Mouse (Mus musculus) midbrain, embryonic 11.5 days (tissue): Measurements from ENCODE around the gene Cemip. TPM values are rescaled to one million over a fixed set of nuclear protein-coding genes. Genes with fewer than 3 reads are reported as not detected.
A peak's percentile ranks its signal among the peaks of the same experiment; 100 is the strongest.

Source experiments
- ATAC-seq: fragments of 200-750 bp; cut with Nextera tagmentation; 2 replicates; pipeline ENCODE4 v1.8.0; 2017; ENCODE audit warnings: moderate TSS enrichment, moderate library complexity; ENCODE audit not compliant: low FRiP score
- DNase-seq: peaks from one replicate; pipeline ENCODE4 v3.0.0; 2015; ENCODE audit warnings: low spot score; ENCODE audit errors: missing footprints
- H3K27ac ChIP-seq: fragments of 300-500 bp; sonication (generic); 2 replicates; pipeline ENCODE4 v1.5.1; 2014; ENCODE audit warnings: low read depth, low read length
- H3K27me3 ChIP-seq: fragments of 300-500 bp; sonication (generic); 2 replicates; pipeline ENCODE4 v1.6.1; 2014; ENCODE audit warnings: mild to moderate bottlenecking, low read length, moderate library complexity, mixed read lengths; ENCODE audit not compliant: control insufficient read depth, insufficient read depth
- H3K36me3 ChIP-seq: fragments of 300-500 bp; sonication (generic); 2 replicates; pipeline ENCODE4 v1.6.1; 2014; ENCODE audit warnings: mild to moderate bottlenecking, low read length, moderate library complexity, mixed read lengths; ENCODE audit not compliant: control insufficient read depth, insufficient read depth
- H3K4me1 ChIP-seq: fragments of 300-500 bp; sonication (generic); 2 replicates; pipeline ENCODE4 v1.6.1; 2014; ENCODE audit warnings: low read length; ENCODE audit not compliant: control insufficient read depth, insufficient read depth
- H3K4me2 ChIP-seq: fragments of 300-500 bp; sonication (generic); 2 replicates; pipeline ENCODE4 v1.6.1; 2014; ENCODE audit warnings: mild to moderate bottlenecking, moderate library complexity
- H3K4me3 ChIP-seq: fragments of 300-500 bp; sonication (generic); 2 replicates; pipeline ENCODE4 v1.5.1; 2014; ENCODE audit warnings: low read depth, low read length
- H3K9ac ChIP-seq: fragments of 300-500 bp; sonication (generic); 2 replicates; pipeline ENCODE4 v1.6.1; 2014; ENCODE audit warnings: low read length
- H3K9me3 ChIP-seq: fragments of 300-500 bp; sonication (generic); 2 replicates; pipeline ENCODE4 v1.6.1; 2016; ENCODE audit warnings: low read length; ENCODE audit not compliant: control insufficient read depth
- WGBS: fragments of 180-500 bp; shearing (Covaris S2); extraction: QIAGEN DNeasy Blood & Tissue Kit; methylation state at CpG from one replicate; pipeline ENCODE4 v1.1.7; 2014; 5-methylcytosine and 5-hydroxymethylcytosine counted together
- polyA plus RNA-seq: library from polyadenylated mRNA; unstranded; fragments of >200 nt; fragmentation: Nextera tagmentation; extraction: Ambion mirVana; gene quantifications from 2 replicates; pipeline ENCODE4 v1.2.1, GENCODE M21; 2014

The Cemip gene
- polyA plus RNA-seq, 1 experiment from 2014 or later = 0.63 TPM

DNA sequence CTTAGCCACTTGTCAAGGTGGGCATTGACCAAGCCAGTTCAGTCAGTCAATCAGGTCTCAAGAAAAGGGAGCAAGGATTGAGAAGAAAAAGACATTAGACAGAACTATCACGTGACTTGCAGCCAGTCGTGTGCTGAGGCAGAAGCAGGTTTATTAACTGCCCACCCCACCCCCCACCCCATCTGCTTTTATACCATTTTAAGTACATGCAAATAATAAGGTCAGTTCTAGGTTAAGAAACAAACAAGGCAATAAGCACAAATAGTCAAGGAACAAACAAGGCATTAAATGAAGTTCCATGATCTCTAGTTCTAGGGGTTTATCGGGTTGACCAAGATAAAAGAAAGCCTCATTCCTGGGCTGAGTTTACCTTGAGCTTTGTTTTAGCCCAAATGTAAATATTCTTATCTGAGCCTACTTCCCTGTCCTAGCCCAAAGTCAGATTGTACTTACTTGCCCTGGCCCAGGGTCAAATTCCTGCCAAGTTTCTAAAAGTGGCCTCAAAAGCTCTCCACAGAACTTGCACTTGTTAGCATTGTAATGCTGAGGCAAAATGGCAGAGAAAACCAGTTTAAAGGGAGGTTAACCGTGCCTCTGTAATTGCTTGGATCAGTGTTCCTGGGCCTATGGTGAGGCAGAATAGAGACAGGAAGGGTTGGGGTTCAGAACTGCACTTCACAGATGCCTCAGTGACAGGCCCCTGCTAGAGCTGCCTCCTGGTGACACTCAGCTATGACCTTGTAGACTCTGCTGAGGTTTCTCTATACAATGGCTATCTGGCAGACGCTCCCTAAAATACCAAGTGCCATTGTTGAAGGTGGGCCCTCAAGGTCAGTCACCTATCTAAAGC is 183.8 kb downstream of the Cemip start:
- Histone ChIP-seq H3K4me1 (no peaks in the 10 kb centered on the region), H3K27me3 (no peaks in the 10 kb centered on the region), H3K9ac (no peak overlapping the region), H3K27ac (no peak overlapping the region), H3K9me3 (no peaks in the 10 kb centered on the region), H3K36me3 (peaks cover 5% of the 10 kb centered on the region; the same call in 1 of the 2 replicates), H3K4me2 (no peak overlapping the region), H3K4me3 (no peak overlapping the region)
- ATAC-seq (no peak), DNase-seq (no peak)
- 72% methylated on average over 5 of the region's 5 CpGs for WGBS

GRCm38 (mm10) chr7:83901425-83901824 is 184.9 kb downstream of the Cemip start:
- no peaks in the 10 kb centered on the region for H3K4me1 ChIP-seq
- no peaks in the 10 kb centered on the region for H3K27me3 ChIP-seq
- no peak overlapping the region for H3K4me3 ChIP-seq
- no peak overlapping the region for H3K9ac ChIP-seq
- DNase-seq = no peak
- peaks cover 5% of the 10 kb centered on the region; the same call in 1 of the 2 replicates for H3K36me3 ChIP-seq
- WGBS = 93% methylated on average over 4 of the region's 4 CpGs
- no peak for ATAC-seq
- H3K27ac ChIP-seq = no peak overlapping the region
- no peak overlapping the region for H3K4me2 ChIP-seq
- no peaks in the 10 kb centered on the region for H3K9me3 ChIP-seq

DNA sequence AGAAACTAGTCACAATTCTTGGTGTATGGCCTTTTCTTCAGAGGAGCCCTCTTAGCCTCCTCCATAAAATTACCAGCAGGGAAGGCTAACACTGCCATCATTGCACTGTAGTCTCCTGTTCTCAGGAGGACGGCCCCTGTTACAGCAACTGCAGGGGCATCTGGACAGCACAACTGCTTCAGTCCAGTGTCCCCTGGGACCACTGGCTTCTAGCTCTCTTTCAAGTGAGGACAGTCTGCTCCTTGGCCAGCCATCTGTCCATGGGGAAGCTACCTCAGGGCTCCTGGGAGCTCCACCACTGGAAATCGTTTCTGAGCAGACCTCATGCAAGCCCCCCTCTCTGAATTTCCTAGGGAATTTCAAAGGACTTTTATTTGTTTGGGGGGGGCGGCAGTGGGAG is 185.8 kb downstream of the Cemip start:
- 90% methylated on average over 3 of the region's 3 CpGs for WGBS
- Histone ChIP-seq H3K27me3 (no peaks in the 10 kb centered on the region), H3K27ac (no peak overlapping the region), H3K9ac (no peak overlapping the region), H3K4me2 (no peak overlapping the region), H3K9me3 (no peaks in the 10 kb centered on the region), H3K4me1 (no peaks in the 10 kb centered on the region), H3K4me3 (no peak overlapping the region), H3K36me3 (peaks cover 5% of the 10 kb centered on the region; the same call in 1 of the 2 replicates)
- ATAC-seq (no peak), DNase-seq (no peak)

- Histone ChIP-seq H3K4me2 (no peak overlapping the region), H3K27me3 (no peaks in the 10 kb centered on the region), H3K9ac (no peak overlapping the region), H3K27ac (no peak overlapping the region), H3K36me3 (peaks cover 5% of the 10 kb centered on the region; the same call in 1 of the 2 replicates), H3K9me3 (no peaks in the 10 kb centered on the region), H3K4me3 (no peak overlapping the region), H3K4me1 (peaks cover 7% of the 10 kb centered on the region)
- 94% methylated on average over 11 of the region's 11 CpGs for WGBS
- no peak for ATAC-seq
- no peak for DNase-seq
Measured at GRCm38 (mm10) chr7:83898267-83898666, 188.0 kb downstream of the Cemip start.

- Histone ChIP-seq H3K9ac (no peak overlapping the region), H3K27me3 (no peaks in the 10 kb centered on the region), H3K9me3 (no peaks in the 10 kb centered on the region), H3K27ac (no peak overlapping the region), H3K36me3 (peaks cover 5% of the 10 kb centered on the region; the same call in 1 of the 2 replicates), H3K4me3 (no peak overlapping the region), H3K4me1 (peaks cover 12% of the 10 kb centered on the region), H3K4me2 (no peak overlapping the region)
- ATAC-seq = no peak
- WGBS = 95% methylated on average over 5 of the region's 5 CpGs
- DNase-seq = peak; percentile 51
Measured at GRCm38 (mm10) chr7:83896077-83896740, 190.1 kb downstream of the Cemip start.

GRCm38 (mm10) chr7:83894348-83894747 is 192.0 kb downstream of the Cemip start:
- Histone ChIP-seq H3K4me1 (peaks cover 12% of the 10 kb centered on the region), H3K4me2 (no peak overlapping the region), H3K4me3 (no peak overlapping the region), H3K36me3 (peaks cover 4% of the 10 kb centered on the region; the same call in 1 of the 2 replicates), H3K27ac (no peak overlapping the region), H3K9ac (no peak overlapping the region), H3K27me3 (no peaks in the 10 kb centered on the region), H3K9me3 (no peaks in the 10 kb centered on the region)
- ATAC-seq = no peak
- WGBS = 94% methylated on average over 1 of the region's 1 CpGs
- peak; percentile 83 for DNase-seq

- Histone ChIP-seq H3K4me1 (peaks cover 12% of the 10 kb centered on the region), H3K36me3 (no peaks in the 10 kb centered on the region), H3K9ac (peak overlapping the region; percentile 85), H3K27me3 (no peaks in the 10 kb centered on the region), H3K27ac (peak overlapping the region; percentile 22), H3K4me2 (peak overlapping the region; percentile 52), H3K4me3 (peak overlapping the region; percentile 58), H3K9me3 (no peaks in the 10 kb centered on the region)
- ATAC-seq = 0 out of 2 replicates have a peak, but pooled peaks have one; percentile 28
- WGBS = 0% methylated on average over 20 of the region's 21 CpGs
- no peak for DNase-seq
Measured at GRCm38 (mm10) chr7:83892333-83892669, 194.0 kb downstream of the Cemip start.

DNA sequence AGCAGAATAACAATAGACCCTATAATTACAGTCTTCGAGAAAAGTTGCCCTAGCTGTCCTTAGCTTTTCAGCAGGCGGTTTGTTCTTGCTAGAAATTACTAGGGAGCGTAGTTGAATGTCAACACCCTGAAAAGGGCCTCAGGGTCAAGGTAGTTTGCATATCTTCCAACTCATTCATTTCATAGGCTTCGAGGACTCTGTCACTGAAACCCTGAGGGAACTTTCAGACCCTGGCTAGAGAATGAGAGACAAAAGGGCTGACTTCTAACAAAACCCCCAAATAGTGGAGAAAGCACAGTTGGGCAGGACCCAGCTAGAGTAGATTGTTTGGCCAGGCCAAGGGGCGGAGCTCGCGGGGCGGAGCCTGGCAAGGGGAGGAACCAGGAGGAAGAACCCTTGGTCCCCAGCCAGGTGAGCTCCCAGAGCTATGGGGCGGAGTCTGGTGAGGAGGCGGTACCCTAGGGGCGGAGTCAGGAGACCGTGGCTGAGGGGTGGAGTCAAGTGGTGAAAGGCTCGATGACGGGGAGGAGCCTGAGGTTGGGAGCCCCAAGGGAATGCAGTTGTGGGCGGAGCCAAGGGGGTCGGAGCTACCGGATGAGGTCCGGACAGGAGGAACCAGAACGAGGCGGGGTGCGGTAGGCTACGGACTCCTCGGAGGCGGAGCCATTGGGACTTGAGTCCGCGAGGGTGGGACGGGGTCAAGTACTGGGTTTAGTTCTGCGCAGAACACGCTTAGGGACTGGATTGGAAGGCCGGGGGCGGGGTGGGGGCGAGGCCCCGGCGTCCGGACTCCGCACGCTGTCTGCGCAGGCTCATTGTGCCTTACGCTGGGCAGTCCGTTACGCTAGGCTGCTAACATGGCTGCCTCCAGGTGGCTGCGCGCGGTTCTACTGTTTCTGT is 194.6 kb downstream of the Cemip start:
- H3K27ac ChIP-seq = peak overlapping the region; percentile 22
- ATAC-seq (peak; percentile 97), DNase-seq (peak; percentile 100)
- H3K27me3 ChIP-seq = no peaks in the 10 kb centered on the region
- H3K4me1 ChIP-seq = peaks cover 12% of the 10 kb centered on the region
- no peaks in the 10 kb centered on the region for H3K9me3 ChIP-seq
- H3K36me3 ChIP-seq = no peaks in the 10 kb centered on the region
- peak overlapping the region; percentile 85 for H3K9ac ChIP-seq
- H3K4me3 ChIP-seq = peak overlapping the region; percentile 58
- peak overlapping the region; percentile 52 for H3K4me2 ChIP-seq
- 4% methylated on average over 44 of the region's 44 CpGs for WGBS
